In the genomic region with DNA sequence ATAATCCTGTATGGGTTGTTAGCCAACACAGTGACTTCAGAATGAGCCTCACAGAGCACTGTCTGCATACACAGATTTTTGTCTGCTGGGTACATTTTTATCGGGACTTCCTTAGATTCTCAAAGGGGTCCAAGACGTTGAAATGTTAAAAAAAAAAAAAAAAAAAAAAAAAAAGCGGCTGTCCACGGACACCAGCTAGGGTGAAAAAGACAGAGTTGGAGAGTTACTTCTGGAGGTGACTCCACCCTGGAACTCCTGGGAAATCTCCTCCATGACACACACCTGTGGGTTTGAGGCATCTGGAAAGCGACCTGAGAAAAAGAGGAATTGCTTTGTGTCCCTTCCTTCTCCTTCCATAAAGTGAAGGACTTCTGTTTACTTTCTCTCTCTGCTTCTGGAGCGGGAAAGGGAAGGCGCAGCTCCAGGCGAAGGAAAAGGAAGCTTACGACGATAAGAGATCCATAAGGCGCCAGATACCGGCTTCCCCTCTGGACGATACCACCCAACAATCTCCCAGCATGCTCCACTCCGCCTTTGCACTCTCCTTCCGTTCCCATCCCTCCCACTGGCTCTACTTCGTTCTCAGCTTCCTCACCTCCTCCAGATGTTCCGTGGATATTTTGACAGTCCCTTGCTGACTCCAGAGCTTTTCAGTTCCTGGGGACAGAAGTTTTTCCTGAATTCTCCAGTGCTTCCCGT, we compare ENCODE assay signal across 7 mouse cellular contexts. TPM values are rescaled to one million over a fixed set of nuclear protein-coding genes. Genes with fewer than 3 reads are reported as not detected.
DNase-seq lines count a peak whose midpoint lies in the region; ATAC-seq lines count a peak whose summit lies in the region.

No protein-coding gene starts in this region.

- H3K9ac ChIP-seq in embryonic facial prominence, embryonic 14.5 days (ENCODE audit: low read depth, low read length): no peak overlapping the region
- peak overlapping the region; percentile 34; the same call in 1 of the 2 replicates for H3K9ac ChIP-seq in intestine, embryonic 15.5 days

- H3K4me3 ChIP-seq in embryonic facial prominence, embryonic 14.5 days (ENCODE audit: low read depth, low read length): peak overlapping the region; percentile 7; the same call in 1 of the 2 replicates
- peak overlapping the region; percentile 7 for H3K4me3 ChIP-seq in intestine, embryonic 15.5 days (replicated peaks)

- no peak overlapping the region for H3K27ac ChIP-seq in embryonic facial prominence, embryonic 14.5 days (replicated peaks; ENCODE audit: low read depth, low read length)
- peak overlapping the region; percentile 13; the same call in 1 of the 2 replicates for H3K27ac ChIP-seq in intestine, embryonic 15.5 days

- peak overlapping the region; percentile 38 for H3K4me2 ChIP-seq in embryonic facial prominence, embryonic 14.5 days (ENCODE audit: low read depth, low read length)
- peak overlapping the region; percentile 54 for H3K4me2 ChIP-seq in intestine, embryonic 15.5 days (replicated peaks)

- ATAC-seq in embryonic facial prominence, embryonic 14.5 days (ENCODE audit: low read depth): no peak
- ATAC-seq in intestine, embryonic 15.5 days: peak; percentile 60

- H3K27me3 ChIP-seq in embryonic facial prominence, embryonic 14.5 days (replicated peaks; ENCODE audit: control insufficient read depth, insufficient read depth, low read length): no peaks in the 10 kb centered on the region
- H3K27me3 ChIP-seq in intestine, embryonic 15.5 days (replicated peaks): no peaks in the 10 kb centered on the region

- WGBS in embryonic facial prominence, embryonic 14.5 days: 38% methylated on average over 18 of the region's 18 CpGs
- WGBS in intestine, embryonic 15.5 days: 20% methylated on average over 18 of the region's 18 CpGs

- peak; percentile 43 for DNase-seq in brain, adult 2 months (ENCODE audit: low read depth, low spot score)
- DNase-seq in embryonic facial prominence, embryonic 14.5 days (ENCODE audit: low spot score): no peak
- peak; percentile 66 to 71 for DNase-seq in lung, adult 18-20 months
- DNase-seq in testis, postnatal 10 days (ENCODE audit: low spot score): peak; percentile 45
- no peak for DNase-seq in gastrocnemius, adult 8-10 months (ENCODE audit: low spot score in 2 of 2)
- no peak for DNase-seq in frontal cortex, adult 2 months (ENCODE audit: extremely low spot score in 1 of 2, low spot score in 1 of 2)

- no peaks in the 10 kb centered on the region for H3K4me1 ChIP-seq in embryonic facial prominence, embryonic 14.5 days (ENCODE audit: control insufficient read depth, insufficient read depth, low read length)
- peaks cover 7% of the 10 kb centered on the region; the same call in 1 of the 2 replicates for H3K4me1 ChIP-seq in intestine, embryonic 15.5 days (replicated peaks)

- H3K9me3 ChIP-seq in embryonic facial prominence, embryonic 14.5 days (ENCODE audit: control insufficient read depth, low read length): no peaks in the 10 kb centered on the region
- H3K9me3 ChIP-seq in intestine, embryonic 15.5 days: no peaks in the 10 kb centered on the region

- H3K36me3 ChIP-seq in embryonic facial prominence, embryonic 14.5 days (ENCODE audit: control insufficient read depth, insufficient read depth, low read length): no peaks in the 10 kb centered on the region
- no peaks in the 10 kb centered on the region for H3K36me3 ChIP-seq in intestine, embryonic 15.5 days

RNA-seq across cellular contexts. Expression of gene Rdh1, which starts 3.6 kb away (rescaled TPM):
- 0.10 and 0.11 TPM in 2 replicates for polyA plus RNA-seq in embryonic facial prominence, embryonic 14.5 days (2014; fragmentation: Nextera tagmentation; extraction: Ambion mirVana)
- 0.04 TPM in 1 of 2 replicates, not detected in the other for polyA plus RNA-seq in intestine, embryonic 15.5 days (2015; fragmentation: Nextera tagmentation; extraction: Ambion mirVana)
- total RNA-seq in gastrocnemius, adult 8-10 months (2022): under 1 TPM in 1 of 4 experiments, not detected in 3; 0.11 TPM
- polyA plus RNA-seq in frontal cortex, adult 2 months (2012; rRNA removed): 0.11 and 0.18 TPM in 2 replicates

RNA-seq across cellular contexts. Expression of gene Rdh16f1, which starts 3.7 kb away (rescaled TPM):
- polyA plus RNA-seq in embryonic facial prominence, embryonic 14.5 days (2014; fragmentation: Nextera tagmentation; extraction: Ambion mirVana): 0.29 TPM in 1 of 2 replicates, not detected in the other
- polyA plus RNA-seq in intestine, embryonic 15.5 days (2015; fragmentation: Nextera tagmentation; extraction: Ambion mirVana): 0.19 TPM in 1 of 2 replicates, not detected in the other
- total RNA-seq in gastrocnemius, adult 8-10 months (2022): under 1 TPM in 2 of 4 experiments, not detected in 2; 0.48 to 0.75 TPM
- 0.17 and 0.40 TPM in 2 replicates for polyA plus RNA-seq in frontal cortex, adult 2 months (2012; rRNA removed)

RNA-seq across cellular contexts. Expression of gene Gpr182, which starts 4.4 kb away (rescaled TPM):
- polyA plus RNA-seq in embryonic facial prominence, embryonic 14.5 days (2014; fragmentation: Nextera tagmentation; extraction: Ambion mirVana): 0.63 and 0.67 TPM in 2 replicates
- polyA plus RNA-seq in intestine, embryonic 15.5 days (2015; fragmentation: Nextera tagmentation; extraction: Ambion mirVana): 1.8 and 2.0 TPM in 2 replicates
- under 1 TPM; 0.34 to 0.48 (median 0.42) TPM for total RNA-seq in gastrocnemius, adult 8-10 months (2022)
- polyA plus RNA-seq in frontal cortex, adult 2 months (2012; rRNA removed): 1.1 and 1.9 TPM in 2 replicates

RNA-seq across cellular contexts. Expression of gene Zbtb39, which starts 16.6 kb away (rescaled TPM):
- 3.1 and 3.7 TPM in 2 replicates for polyA plus RNA-seq in embryonic facial prominence, embryonic 14.5 days (2014; fragmentation: Nextera tagmentation; extraction: Ambion mirVana)
- polyA plus RNA-seq in intestine, embryonic 15.5 days (2015; fragmentation: Nextera tagmentation; extraction: Ambion mirVana): 2.6 and 2.7 TPM in 2 replicates
- 1 to 10 TPM; 6.0 to 8.1 (median 6.4) TPM for total RNA-seq in gastrocnemius, adult 8-10 months (2022)
- 6.0 and 6.1 TPM in 2 replicates for polyA plus RNA-seq in frontal cortex, adult 2 months (2012; rRNA removed)

RNA-seq across cellular contexts. Expression of gene Rdh9, which starts 20.3 kb away (rescaled TPM):
- 0.38 TPM in 1 of 2 replicates, not detected in the other for polyA plus RNA-seq in embryonic facial prominence, embryonic 14.5 days (2014; fragmentation: Nextera tagmentation; extraction: Ambion mirVana)
- polyA plus RNA-seq in intestine, embryonic 15.5 days (2015; fragmentation: Nextera tagmentation; extraction: Ambion mirVana): 0.13 TPM in 1 of 2 replicates, not detected in the other
- total RNA-seq in gastrocnemius, adult 8-10 months (2022): under 1 TPM in 3 of 4 experiments, not detected in 1; 0.12 to 0.58 (median 0.56) TPM
- 0.90 TPM in 2 replicates for polyA plus RNA-seq in frontal cortex, adult 2 months (2012; rRNA removed)

Comparison
In these comparisons a context has a peak if more than half of its experiments do, and no peak if none do; other contexts are left out.
1. DNase-seq: peak in brain, adult 2 months (single experiment), lung, adult 18-20 months (2 of 2) and testis, postnatal 10 days (single experiment); none in embryonic facial prominence, embryonic 14.5 days (single experiment), gastrocnemius, adult 8-10 months (0 of 2) and frontal cortex, adult 2 months (0 of 2).